Mouse (Mus musculus) lung, embryonic 15.5 days (tissue): ENCODE results near the gene Olfr412. TPM values are rescaled to one million over a fixed set of nuclear protein-coding genes. Genes with fewer than 3 reads are reported as not detected.

Experiments
- ATAC-seq: fragments of 200-750 bp; cut with Nextera tagmentation; 2 replicates; pipeline ENCODE4 v1.8.0; 2017; ENCODE audit warnings: moderate number of reproducible peaks, borderline replicate concordance; ENCODE audit not compliant: low FRiP score, low TSS enrichment; ENCODE audit errors: extremely low read depth
- H3K27ac ChIP-seq: fragments of 300-500 bp; sonication (generic); 2 replicates; pipeline ENCODE4 v1.5.1; 2015; ENCODE audit warnings: moderate library complexity, mild to moderate bottlenecking, inconsistent platforms
- H3K27me3 ChIP-seq: fragments of 300-500 bp; sonication (generic); 2 replicates; pipeline ENCODE4 v1.6.1; 2015; ENCODE audit warnings: inconsistent platforms
- H3K36me3 ChIP-seq: fragments of 300-500 bp; sonication (generic); 2 replicates; pipeline ENCODE4 v1.6.1; 2015; ENCODE audit warnings: inconsistent platforms
- H3K4me1 ChIP-seq: fragments of 300-500 bp; sonication (generic); 2 replicates; pipeline ENCODE4 v1.6.1; 2015; ENCODE audit warnings: inconsistent platforms
- H3K4me2 ChIP-seq: fragments of 300-500 bp; sonication (generic); 2 replicates; pipeline ENCODE4 v1.6.1; 2015; ENCODE audit warnings: inconsistent platforms, mild to moderate bottlenecking, moderate library complexity
- H3K4me3 ChIP-seq: fragments of 300-500 bp; sonication (generic); 2 replicates; pipeline ENCODE4 v1.5.1; 2015; ENCODE audit warnings: mild to moderate bottlenecking, inconsistent platforms
- H3K9ac ChIP-seq: fragments of 300-500 bp; sonication (generic); 2 replicates; pipeline ENCODE4 v1.6.1; 2015; ENCODE audit warnings: inconsistent platforms
- H3K9me3 ChIP-seq: fragments of 300-500 bp; sonication (generic); 2 replicates; pipeline ENCODE4 v1.6.1; 2016; ENCODE audit warnings: inconsistent platforms
- WGBS: fragments of 180-500 bp; shearing (Covaris S2); methylation state at CpG from one replicate; pipeline ENCODE4 v1.1.7; 2015; 5-methylcytosine and 5-hydroxymethylcytosine counted together
- polyA plus RNA-seq: library from polyadenylated mRNA; unstranded; fragments of >200 nt; fragmentation: Nextera tagmentation; extraction: Ambion mirVana; gene quantifications from 2 replicates; pipeline ENCODE4 v1.2.1, GENCODE M21; 2015

Olfr412 gene
- polyA plus RNA-seq, 1 experiment from 2014 or later, result not detected

- peak; percentile 36; the same call in 1 of the 2 replicates for ATAC-seq
- Histone ChIP-seq H3K27me3 (no peaks in the 10 kb centered on the region), H3K9me3 (no peaks in the 10 kb centered on the region), H3K27ac (no peak overlapping the region), H3K4me3 (no peak overlapping the region), H3K4me2 (no peak overlapping the region), H3K4me1 (no peaks in the 10 kb centered on the region), H3K36me3 (no peaks in the 10 kb centered on the region), H3K9ac (no peak overlapping the region)
- WGBS, result 70% methylated on average over 5 of the region's 5 CpGs
Measured at GRCm38 (mm10) chr11:74393489-74393888, 31.6 kb downstream of the Olfr412 start.

DNA sequence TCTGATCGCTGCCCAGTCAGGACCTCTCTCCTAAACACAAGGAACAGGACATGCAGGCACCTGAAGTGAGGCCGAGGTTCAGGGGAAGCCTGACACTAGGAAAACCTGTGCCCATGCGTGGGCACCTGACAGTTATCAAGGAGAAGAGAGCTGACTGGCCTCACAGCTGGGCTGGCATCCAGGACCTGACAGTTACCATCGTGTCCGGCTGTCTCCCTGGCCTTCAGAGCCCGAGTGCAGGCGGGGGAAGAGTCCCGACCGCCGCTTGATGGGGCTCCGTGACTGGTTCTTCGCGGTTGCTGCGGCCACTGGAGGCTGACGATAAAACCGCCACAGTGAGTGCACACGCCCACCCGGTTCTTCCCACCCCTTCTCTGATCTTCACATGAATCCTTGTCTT is 33.7 kb downstream of the Olfr412 start:
- no peaks in the 10 kb centered on the region for H3K9me3 ChIP-seq
- no peaks in the 10 kb centered on the region for H3K4me1 ChIP-seq
- H3K36me3 ChIP-seq, result no peaks in the 10 kb centered on the region
- H3K4me2 ChIP-seq, result no peak overlapping the region
- no peaks in the 10 kb centered on the region for H3K27me3 ChIP-seq
- 73% methylated on average over 18 of the region's 18 CpGs for WGBS
- no peak overlapping the region for H3K27ac ChIP-seq
- ATAC-seq, result no peak
- no peak overlapping the region for H3K4me3 ChIP-seq
- no peak overlapping the region for H3K9ac ChIP-seq

GRCm38 (mm10) chr11:74402126-74402525 is 40.3 kb downstream of the Olfr412 start:
- Histone ChIP-seq H3K27ac (no peak overlapping the region), H3K27me3 (no peaks in the 10 kb centered on the region), H3K4me3 (no peak overlapping the region), H3K9me3 (no peaks in the 10 kb centered on the region), H3K9ac (no peak overlapping the region), H3K36me3 (no peaks in the 10 kb centered on the region), H3K4me1 (no peaks in the 10 kb centered on the region), H3K4me2 (no peak overlapping the region)
- WGBS, result 34% methylated on average over 2 of the region's 2 CpGs
- no peak; the same call in 1 of the 2 replicates for ATAC-seq

GRCm38 (mm10) chr11:74404216-74404615 is 42.3 kb downstream of the Olfr412 start:
- Histone ChIP-seq H3K27ac (no peak overlapping the region), H3K27me3 (no peaks in the 10 kb centered on the region), H3K4me1 (peaks cover 10% of the 10 kb centered on the region), H3K9ac (no peak overlapping the region), H3K36me3 (no peaks in the 10 kb centered on the region), H3K4me2 (no peak overlapping the region), H3K9me3 (no peaks in the 10 kb centered on the region), H3K4me3 (no peak overlapping the region)
- WGBS, result 38% methylated on average over 2 of the region's 2 CpGs
- ATAC-seq, result no peak

DNA sequence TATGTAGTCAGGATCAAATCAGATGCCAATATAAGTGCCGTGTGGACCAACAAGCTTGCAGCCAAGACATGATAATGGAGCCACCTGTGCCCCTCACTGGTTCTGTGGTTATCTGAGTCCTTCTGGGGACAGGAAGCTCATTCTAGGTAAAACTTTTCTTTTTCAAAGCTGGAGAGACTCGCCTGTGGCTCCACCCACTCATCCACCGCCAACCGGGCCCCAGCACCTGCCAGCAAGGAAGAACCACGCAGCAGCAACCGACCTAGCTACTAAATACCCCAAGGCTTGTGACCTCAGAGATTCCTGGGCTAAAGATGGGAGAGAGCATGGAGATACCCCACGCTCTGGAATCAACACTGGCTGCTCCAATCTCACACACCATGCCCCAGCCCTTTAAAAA is 43.3 kb downstream of the Olfr412 start:
- no peak overlapping the region for H3K27ac ChIP-seq
- no peaks in the 10 kb centered on the region for H3K27me3 ChIP-seq
- H3K9ac ChIP-seq, result no peak overlapping the region
- no peak overlapping the region for H3K4me3 ChIP-seq
- WGBS, result 62% methylated on average over 7 of the region's 7 CpGs
- H3K4me2 ChIP-seq, result no peak overlapping the region
- ATAC-seq, result no peak
- H3K9me3 ChIP-seq, result no peaks in the 10 kb centered on the region
- H3K36me3 ChIP-seq, result no peaks in the 10 kb centered on the region
- peaks cover 20% of the 10 kb centered on the region for H3K4me1 ChIP-seq

DNA sequence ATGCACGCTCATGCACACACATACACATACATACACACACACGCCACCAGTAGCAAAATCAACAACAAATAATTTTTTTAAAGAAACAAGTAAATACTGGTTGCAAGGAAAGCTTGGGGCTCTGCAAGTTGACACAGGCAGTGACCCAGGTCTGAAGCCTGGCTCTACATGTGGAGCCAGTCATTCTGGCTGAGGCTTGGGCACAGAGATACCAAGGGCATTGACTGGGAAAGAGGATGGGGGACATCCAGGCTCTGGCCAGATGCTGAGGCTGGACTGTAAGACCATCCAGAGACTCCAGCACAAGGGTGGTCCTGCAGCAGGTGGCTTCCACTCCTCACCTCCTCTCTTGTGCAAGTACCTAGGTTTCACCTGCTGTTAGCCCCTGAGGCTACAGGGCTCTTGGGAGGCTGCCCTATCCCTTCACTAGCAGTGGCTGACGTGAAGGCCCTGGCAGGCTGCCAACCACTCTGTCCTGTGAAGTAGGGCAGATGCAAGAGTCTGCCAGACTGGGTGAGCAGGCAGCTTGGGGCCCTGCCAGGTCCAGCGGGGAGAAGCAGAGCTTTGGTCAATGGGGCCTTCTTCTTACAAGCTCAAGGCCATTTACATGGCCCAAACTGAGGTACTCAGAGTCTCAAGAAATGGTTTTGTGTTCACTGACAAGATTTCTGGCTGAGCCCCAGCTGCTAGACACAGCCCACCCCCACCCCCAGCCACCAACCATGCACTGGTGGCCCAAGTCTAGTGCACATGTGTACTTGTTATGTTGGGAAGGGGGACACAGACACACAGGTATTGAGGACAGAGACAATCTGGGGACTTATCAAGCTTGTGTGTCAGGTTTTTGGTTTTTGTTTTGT is 46.9 kb downstream of the Olfr412 start:
- 47% methylated on average over 4 of the region's 4 CpGs for WGBS
- peak overlapping the region; percentile 79 for H3K27ac ChIP-seq

GRCm38 (mm10) chr11:74409447-74409754 is 47.5 kb downstream of the Olfr412 start:
- H3K9ac ChIP-seq, result no peak overlapping the region
- H3K27ac ChIP-seq, result peak overlapping the region; percentile 79
- peaks cover 34% of the 10 kb centered on the region for H3K4me1 ChIP-seq
- peak; percentile 33 for ATAC-seq
- H3K9me3 ChIP-seq, result no peaks in the 10 kb centered on the region
- H3K27me3 ChIP-seq, result no peaks in the 10 kb centered on the region
- no peak overlapping the region for H3K4me2 ChIP-seq
- H3K4me3 ChIP-seq, result no peak overlapping the region
- H3K36me3 ChIP-seq, result no peaks in the 10 kb centered on the region
- WGBS, result 49% methylated on average over 5 of the region's 5 CpGs

More for the DNA sequence above, 46.9 kb downstream of the Olfr412 start:
- Histone ChIP-seq H3K9ac (no peak overlapping the region), H3K36me3 (no peaks in the 10 kb centered on the region), H3K27me3 (no peaks in the 10 kb centered on the region), H3K4me1 (peaks cover 28% of the 10 kb centered on the region), H3K4me2 (no peak overlapping the region), H3K4me3 (no peak overlapping the region), H3K9me3 (no peaks in the 10 kb centered on the region)
- ATAC-seq, result peak; percentile 80

DNA sequence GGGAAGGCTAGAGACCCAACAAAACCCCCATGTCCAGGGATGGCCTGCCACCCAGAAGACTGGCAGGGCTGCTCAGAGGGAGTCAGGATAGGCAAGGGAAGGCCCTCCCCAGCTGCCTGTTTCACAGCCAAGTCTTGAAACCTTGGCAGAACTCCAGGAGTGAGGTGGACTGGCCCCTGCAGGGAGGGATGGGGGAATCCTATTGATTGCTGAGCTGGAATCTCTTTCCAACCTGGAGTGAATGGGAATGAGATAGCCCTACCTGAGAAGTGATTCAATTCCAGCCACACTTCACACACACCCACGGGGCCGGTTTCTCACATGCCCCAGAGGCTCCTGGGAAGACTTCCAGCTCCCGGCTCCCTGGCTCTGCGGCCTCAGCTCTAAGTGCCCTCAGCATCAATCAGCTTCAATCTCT is 47.9 kb downstream of the Olfr412 start:
- Histone ChIP-seq H3K4me3 (no peak overlapping the region), H3K4me2 (no peak overlapping the region), H3K36me3 (no peaks in the 10 kb centered on the region), H3K27me3 (no peaks in the 10 kb centered on the region), H3K27ac (peak overlapping the region; percentile 79), H3K9ac (no peak overlapping the region), H3K9me3 (no peaks in the 10 kb centered on the region), H3K4me1 (peaks cover 34% of the 10 kb centered on the region)
- peak; percentile 53 for ATAC-seq
- 27% methylated on average over 4 of the region's 4 CpGs for WGBS

- Histone ChIP-seq H3K27me3 (no peaks in the 10 kb centered on the region), H3K4me2 (no peak overlapping the region), H3K27ac (no peak overlapping the region), H3K36me3 (no peaks in the 10 kb centered on the region), H3K9me3 (no peaks in the 10 kb centered on the region), H3K9ac (no peak overlapping the region), H3K4me3 (no peak overlapping the region), H3K4me1 (peaks cover 34% of the 10 kb centered on the region)
- ATAC-seq, result no peak
- 73% methylated on average over 3 of the region's 3 CpGs for WGBS
Measured at GRCm38 (mm10) chr11:74411943-74412342, 50.1 kb downstream of the Olfr412 start.

- WGBS, result 77% methylated on average over 3 of the region's 3 CpGs
- peaks cover 34% of the 10 kb centered on the region for H3K4me1 ChIP-seq
- no peak overlapping the region for H3K4me2 ChIP-seq
- H3K9me3 ChIP-seq, result no peaks in the 10 kb centered on the region
- no peak overlapping the region for H3K4me3 ChIP-seq
- H3K36me3 ChIP-seq, result no peaks in the 10 kb centered on the region
- H3K27ac ChIP-seq, result no peak overlapping the region
- H3K9ac ChIP-seq, result no peak overlapping the region
- no peaks in the 10 kb centered on the region for H3K27me3 ChIP-seq
- no peak for ATAC-seq
Measured at GRCm38 (mm10) chr11:74412462-74412861, 50.6 kb downstream of the Olfr412 start.

DNA sequence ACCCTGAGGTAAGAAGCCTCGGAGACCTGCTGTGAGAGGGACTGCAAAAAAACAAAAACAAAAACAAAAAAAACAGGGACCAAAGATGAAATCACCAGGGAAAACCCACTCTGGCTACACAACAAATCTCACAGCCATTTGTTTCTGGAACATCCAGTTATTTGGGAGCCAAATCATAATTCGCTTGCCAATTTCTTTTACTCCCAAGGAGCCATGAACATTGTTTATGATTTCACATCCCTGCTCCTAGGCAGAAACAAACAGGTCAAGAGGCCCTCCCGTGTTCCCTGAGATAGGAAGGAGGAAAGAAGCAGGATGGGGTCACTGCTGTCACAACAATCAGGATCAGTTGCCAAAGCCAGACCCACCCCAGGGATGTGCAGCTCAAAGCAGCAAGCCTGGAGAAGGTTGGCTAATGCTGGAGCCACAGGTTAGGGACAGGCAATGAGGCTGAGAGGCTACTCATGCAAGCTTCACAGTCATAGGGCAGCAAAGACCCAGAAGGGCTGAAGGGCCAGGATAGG is 51.6 kb downstream of the Olfr412 start:
- no peaks in the 10 kb centered on the region for H3K36me3 ChIP-seq
- no peak overlapping the region for H3K9ac ChIP-seq
- H3K4me2 ChIP-seq, result no peak overlapping the region
- WGBS, result 50% methylated on average over 3 of the region's 3 CpGs
- H3K9me3 ChIP-seq, result no peaks in the 10 kb centered on the region
- H3K27ac ChIP-seq, result no peak overlapping the region
- peaks cover 31% of the 10 kb centered on the region for H3K4me1 ChIP-seq
- ATAC-seq, result no peak
- no peak overlapping the region for H3K4me3 ChIP-seq
- H3K27me3 ChIP-seq, result no peaks in the 10 kb centered on the region

- Histone ChIP-seq H3K4me3 (no peak overlapping the region), H3K9ac (no peak overlapping the region), H3K36me3 (no peaks in the 10 kb centered on the region), H3K27ac (no peak overlapping the region), H3K27me3 (no peaks in the 10 kb centered on the region), H3K4me1 (peaks cover 25% of the 10 kb centered on the region), H3K9me3 (no peaks in the 10 kb centered on the region), H3K4me2 (no peak overlapping the region)
- WGBS, result 37% methylated on average over 9 of the region's 9 CpGs
- ATAC-seq, result no peak
Measured at GRCm38 (mm10) chr11:74414112-74414511, 52.2 kb downstream of the Olfr412 start.
